Mouse (Mus musculus) megakaryocyte, embryonic 14.5 days (primary cell): ENCODE results near the gene Cct7. TPM values are rescaled to one million over a fixed set of nuclear protein-coding genes. Genes with fewer than 3 reads are reported as not detected.
A peak's percentile ranks its signal among the peaks of the same experiment; 100 is the strongest.

Source experiments
- H3K27me3 ChIP-seq: replicated peaks from 2 replicates; pipeline ENCODE3; 2012; ENCODE audit warnings: inconsistent platforms
- H3K36me3 ChIP-seq: replicated peaks from 2 replicates; pipeline ENCODE3; 2012; ENCODE audit warnings: low read length, inconsistent platforms, mixed read lengths
- H3K4me1 ChIP-seq: 2 replicates; pipeline ENCODE4 v1.6.1; 2012; ENCODE audit warnings: inconsistent platforms
- H3K4me3 ChIP-seq: replicated peaks from 2 replicates; pipeline ENCODE3; 2012; ENCODE audit warnings: moderate library complexity, mild to moderate bottlenecking, inconsistent platforms
- H3K9me3 ChIP-seq: 2 replicates; pipeline ENCODE4 v1.6.1; 2012; ENCODE audit warnings: inconsistent platforms
- FLI1 ChIP-seq: IDR thresholded peaks from 2 replicates; pipeline ENCODE4 v1.6.1; 2012; ENCODE audit warnings: low read length, inconsistent platforms, mixed read lengths
- GATA1 ChIP-seq: IDR thresholded peaks from 3 replicates; pipeline ENCODE4 v1.6.1; 2012; ENCODE audit warnings: mixed read lengths, low read length, inconsistent platforms, borderline replicate concordance
- polyA plus RNA-seq: library from polyadenylated mRNA; stranded (reverse); fragments of >175 nt; gene quantifications from 2 replicates; pipeline ENCODE4 v1.2.3, GENCODE M21; 2012; ENCODE audit warnings: low replicate concordance; ENCODE audit not compliant: insufficient read depth

Gene Cct7
- polyA plus RNA-seq, 1 experiment = 36.0 TPM

DNA sequence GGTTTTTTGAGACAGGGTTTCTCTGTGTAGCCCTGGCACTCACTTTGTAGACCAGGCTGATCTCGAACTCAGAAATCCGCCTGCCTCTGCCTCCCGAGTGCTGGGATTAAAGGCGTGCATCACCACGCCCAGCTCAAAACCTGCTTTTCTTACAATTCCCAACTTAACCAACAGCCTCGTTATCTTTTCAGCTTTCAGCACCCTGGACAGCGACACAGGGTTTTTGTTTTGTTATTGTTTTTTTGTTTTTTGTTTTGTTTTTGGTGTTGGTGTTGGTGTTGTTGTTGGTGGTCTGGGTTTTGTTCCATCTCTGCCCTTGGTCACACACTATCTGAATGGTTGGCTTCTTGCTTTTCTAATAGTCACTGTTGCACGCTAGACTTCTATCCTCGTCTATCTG, 46.8 kb downstream of the Cct7 start:
- Histone ChIP-seq H3K9me3 (peaks cover 8% of the 10 kb centered on the region), H3K4me3 (no peak overlapping the region), H3K36me3 (no peaks in the 10 kb centered on the region), H3K27me3 (peaks cover 48% of the 10 kb centered on the region), H3K4me1 (peaks cover 11% of the 10 kb centered on the region)
- TF ChIP-seq GATA1 (no peak), FLI1 (no peak)

- Histone ChIP-seq H3K9me3 (no peaks in the 10 kb centered on the region), H3K4me3 (no peak overlapping the region), H3K36me3 (no peaks in the 10 kb centered on the region), H3K4me1 (peaks cover 11% of the 10 kb centered on the region), H3K27me3 (peaks cover 62% of the 10 kb centered on the region)
- TF ChIP-seq FLI1 (no peak), GATA1 (no peak)
Measured at GRCm38 (mm10) chr6:85500416-85500815, 49.1 kb downstream of the Cct7 start.

DNA sequence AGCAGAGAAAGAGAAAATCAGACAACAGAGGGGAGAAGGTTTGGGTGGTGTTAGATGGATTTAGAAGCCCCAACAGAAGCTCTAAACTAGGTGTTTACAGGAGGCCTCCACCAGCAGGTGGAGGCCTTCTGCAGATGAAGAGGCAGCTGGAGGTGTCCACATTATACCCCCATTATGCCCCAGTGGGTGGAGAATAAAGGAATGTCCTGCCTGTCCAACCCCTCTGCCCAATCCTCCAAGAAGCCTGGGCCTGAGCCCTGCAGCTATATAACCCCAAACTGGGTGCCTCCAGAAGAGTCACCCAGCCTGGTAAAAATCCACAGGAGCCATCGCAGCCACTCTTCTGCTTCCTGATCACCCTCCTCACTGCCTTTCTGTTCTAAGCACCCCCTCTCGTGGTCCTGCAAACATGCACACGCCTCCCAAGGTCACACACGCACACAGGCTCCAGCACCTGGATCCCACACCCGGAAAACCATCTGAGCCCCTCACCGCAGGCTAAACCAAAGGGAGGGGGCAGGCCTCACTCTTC, 50.3 kb downstream of the Cct7 start:
- H3K27me3 ChIP-seq = peaks cover 67% of the 10 kb centered on the region
- H3K4me3 ChIP-seq = peak overlapping the region; percentile 7
- no peak for TF ChIP-seq FLI1
- TF ChIP-seq GATA1 = no peak
- H3K9me3 ChIP-seq = no peaks in the 10 kb centered on the region
- no peaks in the 10 kb centered on the region for H3K36me3 ChIP-seq
- H3K4me1 ChIP-seq = peaks cover 11% of the 10 kb centered on the region

- Histone ChIP-seq H3K27me3 (peaks cover 71% of the 10 kb centered on the region), H3K9me3 (no peaks in the 10 kb centered on the region), H3K4me1 (peaks cover 11% of the 10 kb centered on the region), H3K36me3 (no peaks in the 10 kb centered on the region), H3K4me3 (peak overlapping the region; percentile 77)
- no peak for TF ChIP-seq GATA1
Measured at GRCm38 (mm10) chr6:85502103-85502910, 51.0 kb downstream of the Cct7 start.

DNA sequence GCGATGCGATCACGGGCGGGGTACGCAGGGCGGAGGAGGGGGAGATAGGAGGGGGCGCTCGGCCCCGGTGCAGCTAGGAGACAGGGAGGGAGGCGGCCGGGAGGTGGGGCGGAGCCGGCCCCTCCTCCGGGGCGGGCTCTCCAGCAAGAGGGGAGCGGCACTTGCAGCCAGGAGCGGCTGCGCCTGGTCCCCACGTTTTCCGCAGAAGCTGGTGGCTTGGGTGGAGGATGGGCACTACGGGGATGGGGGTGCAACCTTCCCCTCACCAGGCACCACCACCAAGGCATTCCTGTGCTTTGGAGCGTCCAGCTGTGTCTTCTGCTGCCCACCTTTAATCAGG, 51.6 kb downstream of the Cct7 start, which contains the start of gene Fbxo41:
Gene Fbxo41 (minus strand): TSS at position 84 of the 340 bp plus-strand sequence.
- no peaks in the 10 kb centered on the region for H3K9me3 ChIP-seq
- no peaks in the 10 kb centered on the region for H3K36me3 ChIP-seq
- TF ChIP-seq FLI1 (no peak), GATA1 (no peak)
- H3K4me1 ChIP-seq = peaks cover 11% of the 10 kb centered on the region
- H3K27me3 ChIP-seq = peaks cover 73% of the 10 kb centered on the region
- peak within 1 kb of the TSS; percentile 77 for H3K4me3 ChIP-seq

DNA sequence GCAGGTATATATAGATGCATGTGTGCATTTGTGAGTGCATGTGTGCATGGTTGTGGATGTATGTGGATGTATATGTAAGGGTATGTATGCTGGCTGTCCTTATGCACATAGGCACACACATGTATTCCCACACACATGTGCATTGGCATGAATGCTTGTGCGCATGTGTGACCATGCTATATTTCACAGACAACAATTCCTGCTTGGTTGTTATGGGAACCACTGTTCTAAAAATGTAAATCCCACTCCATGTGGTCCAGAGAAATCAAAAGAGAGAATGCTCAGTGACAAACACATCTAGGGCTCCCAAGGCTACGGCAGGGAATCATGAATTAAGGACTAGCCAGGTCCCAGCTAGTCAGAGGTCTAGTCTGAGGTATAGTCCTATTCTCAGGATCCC, 53.6 kb downstream of the Cct7 start:
- TF ChIP-seq GATA1 = no peak
- TF ChIP-seq FLI1 = no peak
- Histone ChIP-seq H3K27me3 (peaks cover 88% of the 10 kb centered on the region), H3K36me3 (no peaks in the 10 kb centered on the region), H3K4me3 (peak overlapping the region; percentile 57), H3K4me1 (peaks cover 15% of the 10 kb centered on the region), H3K9me3 (no peaks in the 10 kb centered on the region)

GRCm38 (mm10) chr6:85508602-85509001, 57.3 kb downstream of the Cct7 start:
- Histone ChIP-seq H3K36me3 (no peaks in the 10 kb centered on the region), H3K4me1 (peaks cover 29% of the 10 kb centered on the region), H3K27me3 (peaks cover 90% of the 10 kb centered on the region), H3K4me3 (no peak overlapping the region), H3K9me3 (no peaks in the 10 kb centered on the region)
- TF ChIP-seq FLI1 (no peak), GATA1 (no peak)

DNA sequence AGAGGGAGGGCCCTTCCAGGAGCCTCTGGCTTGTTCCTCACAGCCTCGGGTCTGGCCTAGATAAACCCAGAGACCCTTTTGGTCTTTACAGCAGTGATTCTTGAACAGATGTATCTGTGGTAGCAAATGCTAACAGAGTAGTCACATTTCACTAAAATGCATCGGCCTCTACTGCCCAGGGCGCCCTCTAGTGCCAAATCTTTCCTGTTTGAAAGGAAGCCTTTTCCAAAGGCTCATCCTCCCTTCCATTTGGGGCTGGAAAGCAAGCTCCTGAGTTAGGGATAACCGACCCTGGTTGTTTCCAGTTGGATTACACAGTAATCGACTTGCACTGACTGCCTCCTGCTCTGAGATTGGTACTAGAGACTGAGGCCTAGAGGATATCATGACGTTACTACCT, 59.2 kb downstream of the Cct7 start:
- Histone ChIP-seq H3K4me3 (no peak overlapping the region), H3K36me3 (no peaks in the 10 kb centered on the region), H3K9me3 (peaks cover 5% of the 10 kb centered on the region; the same call in 1 of the 2 replicates), H3K27me3 (peaks cover 91% of the 10 kb centered on the region), H3K4me1 (peaks cover 31% of the 10 kb centered on the region)
- TF ChIP-seq GATA1 (no peak), FLI1 (no peak)

- peaks cover 94% of the 10 kb centered on the region for H3K27me3 ChIP-seq
- H3K4me1 ChIP-seq = peaks cover 31% of the 10 kb centered on the region
- peak overlapping the region; percentile 64 for H3K4me3 ChIP-seq
- H3K9me3 ChIP-seq = peaks cover 5% of the 10 kb centered on the region; the same call in 1 of the 2 replicates
- no peaks in the 10 kb centered on the region for H3K36me3 ChIP-seq
- no peak for TF ChIP-seq GATA1
- no peak for TF ChIP-seq FLI1
Measured at GRCm38 (mm10) chr6:85511286-85512055, 60.2 kb downstream of the Cct7 start.

- H3K27me3 ChIP-seq = peaks cover 96% of the 10 kb centered on the region
- H3K4me1 ChIP-seq = peaks cover 31% of the 10 kb centered on the region
- H3K4me3 ChIP-seq = no peak overlapping the region
- no peaks in the 10 kb centered on the region for H3K36me3 ChIP-seq
- H3K9me3 ChIP-seq = peaks cover 5% of the 10 kb centered on the region; the same call in 1 of the 2 replicates
- no peak for TF ChIP-seq FLI1
Measured at GRCm38 (mm10) chr6:85512056-85512440, 60.7 kb downstream of the Cct7 start.
